Mouse (Mus musculus) adrenal gland, postnatal 10 days (tissue): ENCODE measurements around the gene G530012D18Rik. TPM values are rescaled to one million over a fixed set of nuclear protein-coding genes. Genes with fewer than 3 reads are reported as not detected.
A peak's percentile ranks its signal among the peaks of the same experiment; 100 is the strongest.
"Not testable (repeated sequence)": the region's sequence is repeated elsewhere in the genome, so short reads cannot be mapped to it uniquely, and the experiment has no call there.

ENCODE experiments used
- DNase-seq: peaks from one replicate; pipeline ENCODE4 v3.0.0; 2021; ENCODE audit warnings: mixed read lengths
- long read RNA-seq, 2 experiments: library from polyadenylated mRNA; stranded (forward); transcript quantifications; one replicate each; pipeline ENCODE4 v2.0.0; 2021
- total RNA-seq, 2 experiments: library from RNA; stranded (reverse); gene quantifications; 2 replicates each; pipeline ENCODE4 v1.2.3; 2021

Gene G530012D18Rik
- total RNA-seq, result not detected
- long read RNA-seq, experiment 1, result 0 reads
- long read RNA-seq, experiment 2, result 0 reads

DNA sequence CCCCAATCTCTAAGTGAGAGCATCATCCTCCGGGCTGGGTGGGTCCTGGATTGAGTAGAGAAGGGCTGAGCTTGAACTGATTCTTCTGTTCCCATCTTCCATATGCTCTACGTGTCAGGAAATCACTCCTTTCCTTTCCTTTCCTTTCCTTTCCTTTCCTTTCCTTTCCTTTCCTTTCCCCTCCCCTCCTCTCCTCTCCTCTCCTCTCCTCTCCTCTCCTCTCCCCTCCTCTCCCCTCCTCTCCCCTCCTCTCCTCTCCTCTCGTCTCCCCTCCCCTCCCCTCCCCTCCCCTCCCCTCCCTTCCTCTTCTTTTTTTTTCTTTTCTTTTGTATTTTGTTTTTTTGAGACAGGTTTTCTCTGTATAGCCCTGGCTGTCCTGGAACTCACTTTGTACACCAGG lies at the start of gene G530012D18Rik:
G530012D18Rik (plus strand) TSS at position 301 of the 400 bp plus-strand sequence.
- DNase-seq, result not testable (repeated sequence)

DNA sequence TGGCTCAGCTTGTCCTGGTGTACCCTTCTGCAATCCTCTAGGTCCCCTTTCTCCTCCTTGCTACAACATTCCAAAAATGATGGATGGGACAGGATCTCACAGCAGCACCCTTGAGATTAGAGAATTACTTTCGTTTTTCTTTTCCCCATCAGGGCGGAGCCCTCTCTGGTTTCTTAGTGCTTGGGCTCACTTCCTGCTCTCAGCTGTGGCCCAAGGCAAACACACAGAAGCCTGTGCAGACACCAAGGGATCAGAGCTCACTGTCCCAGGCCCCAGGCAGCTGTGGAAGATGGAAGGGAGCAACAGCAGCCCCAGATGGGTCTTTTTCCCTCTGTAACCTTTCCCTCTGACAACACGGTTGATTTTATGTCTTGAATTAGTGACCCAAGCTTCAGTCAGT lies 49.1 kb upstream of the G530012D18Rik start:
- DNase-seq, result not testable (repeated sequence)

DNA sequence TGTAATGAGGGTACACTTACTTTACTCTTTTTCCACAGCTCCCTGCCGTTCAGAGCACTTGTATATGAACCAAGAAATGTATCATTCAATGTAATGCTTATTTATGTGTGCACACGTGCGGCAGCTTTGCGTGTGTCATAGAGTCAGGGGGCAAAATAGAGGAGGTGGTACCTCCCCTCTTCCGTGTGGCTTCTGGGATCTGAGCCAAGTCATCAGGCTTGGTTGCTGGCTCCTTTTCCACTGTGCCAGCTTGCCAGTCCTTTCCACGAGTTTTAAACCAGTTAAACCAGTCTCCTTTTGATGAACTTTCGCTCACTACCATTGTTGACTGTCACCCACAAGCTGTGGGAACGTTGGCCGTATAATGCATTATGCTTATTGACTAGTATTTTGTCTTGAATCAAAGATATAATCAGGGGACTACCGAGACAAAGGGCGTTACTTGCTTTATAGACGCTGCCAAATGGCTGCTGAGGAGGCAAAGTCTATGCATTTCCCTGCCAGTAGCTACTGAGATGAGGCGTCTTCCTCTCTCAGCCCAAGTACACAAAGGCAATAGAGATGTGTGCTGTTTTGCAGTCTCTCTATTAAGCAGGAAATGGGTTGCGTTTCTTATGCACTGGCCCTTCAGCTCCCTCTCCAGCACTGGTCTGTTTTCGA lies 46.9 kb upstream of the G530012D18Rik start:
- not testable (repeated sequence) for DNase-seq

DNA sequence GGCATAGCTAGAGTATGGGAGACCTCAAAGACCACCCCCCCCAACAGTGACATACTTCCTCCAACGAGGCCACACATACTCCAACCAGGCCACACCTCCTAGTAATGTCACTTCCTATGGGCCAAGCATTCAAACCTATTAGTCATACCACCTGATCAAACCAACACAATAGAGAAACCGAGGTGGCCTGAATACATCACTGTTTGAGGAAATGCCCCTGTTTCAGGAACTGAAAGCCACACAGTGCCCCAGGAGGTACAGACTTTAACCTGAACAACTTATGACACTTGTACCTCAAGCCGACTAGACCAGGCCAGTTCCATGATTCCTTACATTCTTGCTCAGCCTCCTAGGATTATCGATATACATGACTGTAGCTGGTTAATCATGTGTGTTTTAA lies 31.7 kb upstream of the G530012D18Rik start:
- not testable (repeated sequence) for DNase-seq

DNA sequence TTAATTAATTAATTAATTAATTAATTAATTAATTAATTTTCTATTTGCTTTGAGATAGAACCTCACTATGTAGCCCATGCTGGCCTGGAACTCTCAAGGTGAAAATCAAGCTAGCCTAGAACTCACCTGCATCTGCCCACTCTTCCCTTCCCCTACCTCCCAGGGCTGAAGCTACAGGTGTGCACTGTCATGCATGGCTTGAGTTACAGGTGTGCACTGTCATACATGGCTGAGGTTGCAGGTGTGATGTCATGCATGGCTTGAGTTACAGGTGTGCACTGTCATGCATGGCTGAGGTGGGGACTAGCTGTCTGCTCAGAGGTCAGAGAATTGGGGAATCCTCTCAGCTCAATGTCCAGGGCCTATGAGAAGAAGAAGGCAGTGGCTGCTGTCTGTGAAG lies 29.0 kb upstream of the G530012D18Rik start:
- not testable (repeated sequence) for DNase-seq

DNA sequence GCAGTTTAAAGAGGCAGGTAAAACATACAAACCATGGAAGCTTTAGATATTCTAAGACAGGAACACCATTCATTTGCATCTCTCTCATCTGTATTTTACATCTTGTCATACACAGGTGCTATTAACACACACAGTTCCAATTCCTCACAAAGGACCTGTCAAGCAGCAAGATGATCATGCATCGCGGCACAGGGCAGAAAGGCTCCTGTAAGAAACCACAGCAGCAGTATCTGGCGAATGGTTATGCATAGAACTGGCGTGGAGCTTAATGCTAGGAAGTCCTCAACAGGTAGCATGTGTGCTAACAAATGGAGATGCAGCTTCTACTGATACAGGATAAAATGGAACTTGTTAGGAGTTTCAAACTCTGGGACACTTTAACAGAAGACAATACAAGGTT lies 20.2 kb upstream of the G530012D18Rik start:
- peak; percentile 8 for DNase-seq

DNA sequence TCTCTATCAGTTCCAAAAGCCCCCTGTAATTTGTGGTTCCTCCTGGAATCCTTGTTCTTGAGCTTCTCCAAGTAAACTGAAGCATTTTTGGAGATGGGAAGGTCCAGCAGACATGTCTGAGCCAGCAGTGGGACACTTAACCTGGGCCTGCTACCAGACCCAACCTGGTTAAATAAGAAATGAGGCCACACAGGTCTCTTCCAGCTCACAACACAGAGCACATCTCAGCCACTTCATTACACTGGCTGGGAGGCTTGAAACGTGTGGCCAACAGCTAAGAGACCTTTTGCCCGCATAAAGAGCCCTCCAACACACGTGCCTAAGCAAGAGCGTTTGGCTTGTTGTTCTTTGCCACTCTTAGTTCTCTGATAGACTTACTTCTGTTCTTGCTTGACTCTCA lies 1.9 kb upstream of the G530012D18Rik start:
- DNase-seq, result not testable (repeated sequence)

DNA sequence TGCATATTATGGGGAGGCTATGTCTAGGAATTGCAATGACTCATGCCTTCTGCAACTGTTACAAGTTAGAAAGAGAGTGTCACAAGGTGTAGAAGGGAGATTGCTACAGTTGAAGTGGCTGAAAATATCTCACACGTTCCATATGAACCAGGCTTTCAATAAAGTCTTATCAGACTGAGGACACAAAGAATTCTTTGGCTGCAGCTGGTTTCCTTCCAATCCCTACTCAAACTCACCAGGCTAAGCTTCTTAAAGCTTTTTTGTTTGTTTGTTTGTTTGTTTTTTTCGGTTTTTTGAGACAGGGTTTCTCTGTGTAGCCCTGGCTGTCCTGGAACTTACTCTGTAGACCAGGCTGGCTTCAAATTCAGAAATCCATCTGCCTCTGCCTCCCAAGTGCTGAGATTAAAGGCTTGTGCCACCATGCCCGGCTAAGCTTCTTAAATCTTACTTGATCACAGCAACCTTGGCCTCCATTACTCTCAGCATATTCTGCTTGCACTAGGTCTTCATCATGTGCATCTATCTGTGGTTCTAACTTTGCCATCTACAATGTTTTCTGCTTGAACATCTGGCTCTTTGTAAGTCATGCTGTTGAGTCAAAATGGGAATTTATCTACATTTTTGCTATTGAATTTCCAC lies 3.0 kb downstream of the G530012D18Rik start:
- DNase-seq, result not testable (repeated sequence)

DNA sequence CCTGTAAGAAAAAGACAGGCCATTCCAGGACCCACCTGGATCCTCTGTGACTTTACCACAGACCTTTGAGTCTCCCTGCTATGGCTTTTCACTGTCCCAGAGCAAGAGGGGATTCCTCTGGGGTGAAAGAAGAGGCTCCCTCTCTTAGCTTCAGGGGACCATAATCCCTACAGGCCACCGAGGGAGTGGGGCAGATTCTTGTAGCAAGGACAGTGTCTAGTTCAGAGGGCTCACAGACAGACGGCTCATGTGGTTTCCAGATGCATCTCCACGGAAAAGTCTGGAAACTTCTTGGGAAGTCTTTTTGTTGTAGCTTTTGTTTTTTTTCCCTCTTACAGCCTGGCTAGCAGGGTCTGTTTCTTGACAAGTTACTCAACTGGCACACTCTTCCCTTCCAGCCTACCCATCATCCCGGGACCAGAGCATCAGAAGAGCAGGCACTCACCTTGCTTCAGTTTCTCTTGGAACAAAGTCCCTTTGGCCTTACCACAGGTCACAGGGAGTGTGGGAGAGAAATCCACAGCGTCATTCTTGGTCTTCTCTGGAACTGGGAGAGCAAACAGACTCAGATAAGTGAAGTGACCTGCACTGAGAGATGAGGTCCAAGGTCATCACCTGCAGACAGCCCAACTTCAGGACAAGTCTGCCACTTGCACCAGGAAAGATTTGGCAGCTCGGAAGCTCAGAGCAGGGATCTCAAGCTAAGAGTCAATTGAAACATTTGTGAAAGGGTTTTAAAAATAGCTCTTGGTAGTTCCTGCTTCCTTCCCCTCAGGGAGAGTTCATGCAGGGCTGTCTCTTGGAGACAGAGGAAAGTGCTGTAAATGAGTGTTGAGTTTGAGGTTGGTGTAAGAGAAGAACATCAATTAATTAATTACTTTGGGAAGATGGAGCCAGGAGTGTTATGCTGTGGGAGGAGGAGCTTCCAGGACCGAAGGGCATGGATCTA lies 4.0 kb downstream of the G530012D18Rik start:
- DNase-seq, result not testable (repeated sequence)

DNA sequence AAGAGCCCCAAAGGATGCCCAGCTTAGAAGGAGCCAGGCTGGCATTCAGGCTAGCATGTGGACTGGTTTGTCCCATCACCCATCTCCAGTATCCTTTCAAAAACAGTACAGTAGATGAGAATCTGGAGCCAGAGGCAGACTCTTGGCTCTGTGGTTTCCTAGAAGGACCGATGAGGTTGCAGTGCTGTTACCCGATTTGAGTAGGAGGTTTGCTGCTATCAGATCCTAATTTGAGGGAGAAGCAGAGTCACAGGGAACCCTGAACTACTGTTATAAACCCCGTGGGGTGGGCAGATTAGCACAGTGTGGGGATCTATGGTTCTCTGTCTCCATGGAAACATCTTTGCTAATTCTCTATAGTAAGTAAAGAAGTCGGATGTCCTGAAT lies 4.7 kb downstream of the G530012D18Rik start:
- not testable (repeated sequence) for DNase-seq

DNA sequence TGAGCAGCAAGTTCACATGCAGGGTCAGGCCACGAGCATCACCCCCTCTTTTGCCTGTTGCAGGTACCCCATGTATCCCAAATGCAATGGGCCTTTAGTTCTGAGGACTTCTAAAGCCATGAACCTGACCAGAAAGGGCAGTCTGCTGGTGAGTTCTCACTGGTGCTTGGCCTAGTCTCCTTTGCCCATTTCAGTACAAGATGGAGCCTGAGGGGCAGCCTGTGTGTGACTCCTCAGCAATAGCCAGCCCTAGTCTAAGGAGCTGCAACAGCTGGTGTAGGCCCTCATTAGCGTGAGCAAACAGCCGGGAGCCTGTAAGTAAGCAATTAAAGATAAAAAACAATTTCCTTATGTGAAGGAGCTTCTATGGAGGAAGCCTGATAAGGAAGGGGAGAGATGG lies 5.1 kb downstream of the G530012D18Rik start:
- DNase-seq, result not testable (repeated sequence)

DNA sequence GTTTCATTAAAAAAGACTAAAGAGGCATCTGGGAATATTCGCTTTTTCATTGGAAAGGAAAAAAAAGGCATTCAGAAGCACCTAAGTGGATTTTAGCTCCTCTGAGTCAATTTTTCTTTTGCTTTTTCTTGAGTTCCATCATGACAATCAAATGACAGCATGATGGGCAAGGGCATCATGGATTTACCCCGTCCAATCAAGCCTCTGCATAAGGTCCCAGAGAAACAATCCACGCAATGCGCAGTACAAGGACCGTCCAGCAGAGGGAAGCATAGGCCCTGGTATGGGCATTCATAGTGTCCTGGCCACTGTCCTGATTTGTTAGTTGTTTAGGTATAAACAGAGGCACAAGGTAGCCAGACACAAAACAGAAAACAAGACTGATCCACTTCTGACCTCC lies 6.0 kb downstream of the G530012D18Rik start:
- not testable (repeated sequence) for DNase-seq

DNA sequence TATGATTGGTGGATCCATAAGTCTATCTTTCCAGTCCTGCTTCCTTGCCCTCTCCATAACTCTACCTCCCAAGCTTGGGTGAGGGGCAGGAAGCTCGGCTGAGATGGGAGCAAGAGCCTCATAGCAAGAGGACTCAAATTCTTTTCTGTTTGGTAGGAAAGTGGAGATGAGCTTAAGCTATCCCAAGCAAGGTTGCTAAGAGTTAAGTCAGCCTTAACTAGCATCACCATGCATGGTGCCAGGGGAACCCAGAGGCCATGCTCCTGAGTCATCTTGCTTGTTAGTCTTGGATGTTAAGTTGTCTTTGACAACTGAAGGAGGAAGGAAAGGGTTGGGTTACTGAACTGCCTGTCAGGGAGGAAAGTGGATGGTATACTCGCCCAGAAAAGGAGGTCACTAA lies 13.2 kb downstream of the G530012D18Rik start:
- DNase-seq, result not testable (repeated sequence)

DNA sequence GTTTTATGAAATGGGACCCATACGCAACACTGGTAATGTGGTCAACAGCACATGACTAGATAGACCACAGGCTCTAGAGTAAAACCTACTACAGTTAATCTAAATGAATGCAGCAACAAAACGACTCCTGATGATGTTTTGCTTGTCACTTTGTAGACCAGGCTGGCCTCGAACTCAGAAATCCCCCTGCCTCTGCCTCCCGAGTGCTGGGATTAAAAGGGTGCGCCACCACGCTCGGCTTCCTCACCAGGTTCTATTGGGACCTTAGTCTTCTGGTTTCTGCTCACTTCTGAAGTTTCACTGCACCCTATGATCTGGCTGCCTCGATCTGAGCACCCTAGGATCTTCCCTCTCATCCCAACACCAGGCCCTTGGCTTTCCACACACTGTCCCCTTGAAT lies 17.1 kb downstream of the G530012D18Rik start:
- not testable (repeated sequence) for DNase-seq

DNA sequence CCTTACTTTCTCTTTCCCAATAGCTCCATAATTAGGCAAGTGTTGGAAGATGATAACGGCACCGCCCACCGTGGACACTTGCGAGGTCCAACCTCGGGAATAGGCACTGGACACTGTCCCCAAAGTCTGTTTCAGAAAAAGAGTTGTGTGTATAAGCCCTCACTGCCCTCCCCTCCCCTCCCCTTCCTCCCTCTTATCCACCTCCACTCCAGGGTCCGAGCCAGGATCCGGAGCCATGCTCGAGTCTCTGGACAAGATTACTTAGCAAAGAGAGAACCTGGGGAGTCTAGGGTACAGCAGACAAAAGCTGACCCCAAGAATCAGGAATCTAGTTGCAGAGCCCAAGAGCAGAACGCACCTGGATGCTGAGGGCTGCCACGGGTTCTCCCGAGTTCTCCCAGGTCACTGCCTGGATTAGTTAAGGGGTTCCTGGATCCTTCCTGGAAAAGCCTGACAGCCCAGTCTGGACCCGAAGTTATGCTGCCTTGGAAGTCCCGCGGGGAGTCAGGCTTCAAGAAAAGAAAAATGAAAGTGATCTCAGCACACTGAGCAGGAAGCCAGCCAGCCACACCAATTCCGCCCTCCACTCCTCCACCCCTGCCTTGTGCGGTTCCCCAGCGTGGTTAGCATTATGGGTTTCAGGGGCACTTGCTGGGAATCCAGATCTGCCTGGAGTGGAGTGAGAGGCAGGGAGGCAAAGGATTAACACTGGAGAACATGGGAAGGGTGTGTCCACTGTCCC lies 23.0 kb downstream of the G530012D18Rik start, which contains the start of gene Sp110:
Sp110 (minus strand) TSS at position 547 of the 742 bp plus-strand sequence.
- DNase-seq, result not testable (repeated sequence)

DNA sequence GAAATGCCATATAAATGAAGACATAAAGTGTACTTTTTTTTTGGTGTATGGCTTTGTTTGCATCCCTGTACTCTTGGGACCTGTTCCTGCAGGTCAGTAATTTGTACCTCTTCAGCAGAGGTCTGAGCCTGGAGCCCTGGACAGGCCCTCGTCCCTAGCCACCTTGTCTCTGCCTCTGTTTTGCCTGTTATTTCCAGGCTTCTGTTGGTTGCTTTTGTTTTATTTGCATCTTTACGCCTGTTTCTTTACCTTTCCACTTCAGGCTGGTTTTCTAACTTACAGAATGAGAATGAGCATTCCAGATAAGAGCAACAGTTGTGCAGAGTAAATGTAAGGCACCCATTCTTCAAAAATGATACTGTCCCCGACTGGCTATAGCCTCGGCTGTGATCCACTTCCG lies 24.6 kb downstream of the G530012D18Rik start, which contains the start of gene Sp140:
Sp140 (plus strand) TSS at position 301 of the 400 bp plus-strand sequence.
- DNase-seq, result not testable (repeated sequence)

DNA sequence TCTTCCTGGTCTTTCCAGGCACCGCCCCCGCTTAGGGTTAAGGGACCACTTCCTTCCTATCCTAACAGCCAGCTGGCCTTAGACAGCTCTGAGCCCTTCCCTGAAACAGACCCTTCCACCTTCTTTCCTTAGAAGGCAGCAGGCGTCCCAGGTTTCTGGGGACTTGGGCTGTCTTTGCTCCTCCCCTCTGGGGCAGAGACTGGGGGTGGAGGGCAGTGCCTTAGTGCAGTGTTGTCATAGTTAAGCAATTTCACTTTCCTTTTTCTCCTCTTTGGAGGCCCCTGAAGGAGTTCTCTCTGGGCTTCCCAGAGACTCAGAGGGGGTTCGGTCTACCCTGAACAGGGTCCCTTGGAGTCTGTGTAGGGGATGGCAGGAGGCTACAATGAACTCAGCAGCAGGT lies 25.3 kb downstream of the G530012D18Rik start:
- peak; percentile 13 for DNase-seq

DNA sequence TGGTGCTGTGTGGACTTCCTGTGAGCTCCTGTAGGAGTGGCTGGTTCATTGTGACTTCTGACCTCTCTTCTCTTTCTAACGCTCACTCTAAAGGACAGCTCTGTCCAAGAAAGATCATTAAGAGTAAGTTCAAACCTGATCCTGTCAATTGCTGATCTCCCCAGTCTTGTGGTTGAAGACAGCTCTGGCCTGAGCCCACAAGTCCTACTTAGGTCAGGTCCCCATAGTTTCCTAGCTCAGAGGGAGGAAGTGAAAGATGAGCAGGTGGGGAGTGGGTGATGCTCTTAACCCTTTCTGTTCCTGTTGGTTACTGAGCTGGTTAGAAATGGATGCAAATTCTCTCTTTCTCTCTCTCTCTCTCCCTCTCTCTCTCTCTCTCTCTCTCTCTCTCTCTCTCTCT lies 28.9 kb downstream of the G530012D18Rik start:
- not testable (repeated sequence) for DNase-seq

DNA sequence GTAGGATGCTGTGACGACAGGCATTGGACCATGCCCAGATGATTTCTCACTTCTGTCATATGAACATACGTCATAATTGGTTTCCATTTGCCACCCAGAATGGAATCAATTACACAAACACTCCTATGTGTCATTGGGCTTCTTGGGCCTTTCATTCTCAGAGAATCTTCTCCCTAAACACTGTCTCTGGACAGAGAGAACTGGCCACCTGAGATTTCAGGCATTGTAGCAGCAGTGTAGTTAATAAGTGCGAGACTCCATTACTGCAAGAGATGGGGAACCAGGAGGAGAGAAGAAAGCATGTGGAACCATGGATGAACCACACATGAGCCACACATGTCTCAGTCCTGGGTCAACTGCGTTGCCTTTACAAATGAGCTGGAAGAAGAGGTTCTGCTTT lies 32.9 kb downstream of the G530012D18Rik start:
- DNase-seq, result not testable (repeated sequence)

DNA sequence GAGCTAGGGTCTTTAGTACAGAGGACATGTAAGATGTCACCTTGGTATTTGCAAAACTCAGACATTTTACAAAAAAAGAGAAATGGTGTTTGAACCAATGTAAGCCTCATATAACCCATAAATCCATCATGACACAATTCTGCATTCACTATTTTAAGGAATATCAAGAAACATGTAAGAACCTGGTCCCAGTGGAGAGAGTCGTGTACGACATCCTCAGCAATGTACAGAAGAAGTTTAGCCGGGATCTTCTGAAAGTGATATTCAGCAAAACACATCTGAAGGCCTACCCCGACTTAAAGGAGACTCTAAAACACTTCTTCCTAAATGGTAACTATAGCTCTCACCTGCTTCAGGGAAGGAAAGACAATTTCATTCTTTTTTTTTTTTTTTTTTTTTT lies 35.1 kb downstream of the G530012D18Rik start:
- not testable (repeated sequence) for DNase-seq

DNA sequence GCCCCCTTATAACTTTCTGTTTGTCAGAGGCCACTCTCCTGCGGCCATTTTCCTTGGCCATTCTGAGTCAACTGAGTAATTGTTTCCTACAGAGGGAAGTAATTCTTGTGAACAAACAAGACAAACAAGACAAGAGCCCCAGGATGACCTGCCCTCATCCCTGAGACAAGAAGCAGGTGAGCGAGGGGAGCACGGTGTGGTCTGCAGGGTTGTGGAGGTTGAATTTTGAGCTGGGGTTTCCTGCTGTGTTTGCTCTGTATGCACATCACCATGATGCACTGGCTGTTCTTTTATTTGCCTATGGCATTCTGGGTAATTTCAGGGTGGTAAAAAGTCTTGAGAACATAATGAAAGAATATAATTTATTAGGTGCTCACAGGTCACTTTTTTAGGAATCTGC lies 39.6 kb downstream of the G530012D18Rik start:
- not testable (repeated sequence) for DNase-seq

DNA sequence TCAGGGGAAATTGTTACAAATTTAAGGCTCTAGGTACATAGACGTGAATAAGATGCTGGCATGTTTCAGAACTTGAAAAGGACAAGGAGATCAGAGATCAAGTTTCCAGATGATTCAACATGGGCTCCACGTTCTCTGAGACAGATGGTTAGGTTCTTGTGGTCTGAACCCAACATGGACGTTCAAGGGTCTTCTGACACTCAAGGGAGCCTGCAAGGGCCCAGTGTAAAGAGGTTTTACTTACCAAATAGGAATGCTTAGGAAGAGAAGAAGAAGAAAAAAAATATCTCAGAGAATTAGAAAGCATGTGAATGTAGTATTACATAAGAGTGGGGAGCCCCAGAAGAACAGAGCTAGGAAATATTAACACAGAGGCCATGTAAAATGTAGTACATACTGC lies 40.3 kb downstream of the G530012D18Rik start:
- DNase-seq, result not testable (repeated sequence)
